Mouse (Mus musculus) neural tube, embryonic 15.5 days (tissue): Measurements from ENCODE around the gene Bmp10. TPM values are rescaled to one million over a fixed set of nuclear protein-coding genes. Genes with fewer than 3 reads are reported as not detected.
"Not testable (repeated sequence)": the region's sequence is repeated elsewhere in the genome, so short reads cannot be mapped to it uniquely, and the experiment has no call there.

ENCODE experiments used
- ATAC-seq: fragments of 200-750 bp; cut with Nextera tagmentation; 2 replicates; pipeline ENCODE4 v1.8.0; 2017; ENCODE audit warnings: mild to moderate bottlenecking, moderate TSS enrichment, moderate library complexity; ENCODE audit not compliant: low FRiP score
- H3K27ac ChIP-seq: fragments of 300-500 bp; sonication (generic); replicated peaks from 2 replicates; pipeline ENCODE4 v1.5.1; 2015; ENCODE audit warnings: mild to moderate bottlenecking, inconsistent platforms
- H3K27me3 ChIP-seq: fragments of 300-500 bp; sonication (generic); replicated peaks from 2 replicates; pipeline ENCODE4 v1.6.1; 2015; ENCODE audit warnings: inconsistent platforms
- H3K36me3 ChIP-seq: fragments of 300-500 bp; sonication (generic); 2 replicates; pipeline ENCODE4 v1.6.1; 2015; ENCODE audit warnings: inconsistent platforms
- H3K4me1 ChIP-seq: fragments of 300-500 bp; sonication (generic); 2 replicates; pipeline ENCODE4 v1.6.1; 2015; ENCODE audit warnings: inconsistent platforms
- H3K4me2 ChIP-seq: fragments of 300-500 bp; sonication (generic); 2 replicates; pipeline ENCODE4 v1.6.1; 2015; ENCODE audit warnings: inconsistent platforms, mild to moderate bottlenecking, moderate library complexity
- H3K4me3 ChIP-seq: fragments of 300-500 bp; sonication (generic); replicated peaks from 2 replicates; pipeline ENCODE4 v1.5.1; 2015; ENCODE audit warnings: mild to moderate bottlenecking, inconsistent platforms
- H3K9ac ChIP-seq: fragments of 300-500 bp; sonication (generic); replicated peaks from 2 replicates; pipeline ENCODE4 v1.6.1; 2015; ENCODE audit warnings: mild to moderate bottlenecking, inconsistent platforms
- H3K9me3 ChIP-seq: fragments of 300-500 bp; sonication (generic); replicated peaks from 2 replicates; pipeline ENCODE4 v1.6.1; 2016; ENCODE audit warnings: inconsistent platforms
- WGBS: fragments of 180-500 bp; shearing (Covaris S2); methylation state at CpG from one replicate; pipeline ENCODE4 v1.1.7; 2015; ENCODE audit warnings: mixed read lengths; 5-methylcytosine and 5-hydroxymethylcytosine counted together
- polyA plus RNA-seq: library from polyadenylated mRNA; unstranded; fragments of >200 nt; fragmentation: Nextera tagmentation; extraction: Ambion mirVana; gene quantifications from 2 replicates; pipeline ENCODE4 v1.2.1, GENCODE M21; 2015

The Bmp10 gene
- polyA plus RNA-seq, 1 experiment from 2014 or later, result not detected

DNA sequence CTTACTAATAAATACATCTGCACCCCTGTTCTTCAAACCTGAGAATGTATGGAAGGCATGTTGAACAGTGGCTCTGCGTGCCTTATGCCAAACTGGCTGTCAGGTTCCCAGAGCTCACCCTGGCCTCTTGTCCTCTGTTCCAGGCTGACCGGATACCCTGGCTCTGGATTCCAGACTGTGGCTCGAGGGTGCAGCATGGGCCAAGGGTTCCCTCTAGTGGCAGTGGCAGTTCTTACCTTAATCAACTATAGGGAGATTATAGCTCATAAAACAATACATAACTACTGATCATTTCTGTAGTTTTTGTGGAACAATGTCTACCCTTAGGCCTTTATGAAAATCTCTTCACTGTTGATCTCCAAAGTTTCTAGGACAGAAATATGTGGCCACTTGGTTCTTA, 22.2 kb downstream of the Bmp10 start:
- H3K27ac ChIP-seq, result no peak overlapping the region
- WGBS, result 78% methylated on average over 3 of the region's 3 CpGs
- H3K4me2 ChIP-seq, result no peak overlapping the region
- no peaks in the 10 kb centered on the region for H3K4me1 ChIP-seq
- no peaks in the 10 kb centered on the region for H3K36me3 ChIP-seq
- no peak overlapping the region for H3K9ac ChIP-seq
- no peak overlapping the region for H3K4me3 ChIP-seq
- H3K9me3 ChIP-seq, result no peaks in the 10 kb centered on the region
- no peak for ATAC-seq
- H3K27me3 ChIP-seq, result no peaks in the 10 kb centered on the region

DNA sequence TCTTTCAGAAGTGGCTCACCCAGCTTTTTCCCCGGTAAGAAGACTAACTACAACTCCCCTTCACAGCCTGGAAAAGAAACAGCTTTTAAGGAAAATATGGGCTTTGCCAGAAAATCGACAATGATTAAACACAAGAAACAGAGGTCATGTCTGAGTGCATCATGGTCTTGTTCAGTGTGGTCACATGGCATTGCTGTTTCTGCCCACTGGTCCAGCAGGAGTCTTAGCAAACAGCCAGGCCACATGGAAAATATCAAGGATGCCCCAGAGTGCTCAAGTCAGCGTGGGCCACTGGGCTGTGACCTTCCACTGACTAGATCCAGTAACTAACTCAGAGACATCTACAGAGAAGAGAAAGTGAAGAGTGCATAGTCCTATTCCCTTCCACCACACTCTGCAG, 23.0 kb downstream of the Bmp10 start:
- H3K4me3 ChIP-seq, result no peak overlapping the region
- no peak overlapping the region for H3K27ac ChIP-seq
- no peak for ATAC-seq
- H3K36me3 ChIP-seq, result no peaks in the 10 kb centered on the region
- no peaks in the 10 kb centered on the region for H3K4me1 ChIP-seq
- no peaks in the 10 kb centered on the region for H3K27me3 ChIP-seq
- H3K9me3 ChIP-seq, result no peaks in the 10 kb centered on the region
- H3K9ac ChIP-seq, result no peak overlapping the region
- H3K4me2 ChIP-seq, result no peak overlapping the region
- 79% methylated on average over 3 of the region's 3 CpGs for WGBS

DNA sequence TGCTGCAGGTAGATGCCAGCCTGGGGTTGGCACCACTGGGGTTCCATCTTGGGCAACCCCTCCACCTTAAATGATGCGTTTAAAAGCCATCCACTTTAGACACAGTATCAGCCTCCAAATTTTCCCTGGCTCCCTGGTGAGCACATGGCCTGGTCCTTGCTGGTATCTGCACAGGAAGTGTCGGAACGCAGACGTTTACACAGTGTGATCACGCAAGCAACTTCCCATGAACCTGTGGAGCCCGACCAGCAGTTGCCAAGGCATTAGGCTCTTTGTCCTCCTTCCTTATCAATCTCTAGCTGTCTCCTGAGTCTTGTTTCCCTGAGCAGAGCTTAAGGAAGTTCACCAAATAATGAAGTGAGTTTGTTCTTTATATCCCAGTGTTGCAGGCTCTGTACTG, 26.7 kb downstream of the Bmp10 start:
- WGBS, result 71% methylated on average over 6 of the region's 6 CpGs
- Histone ChIP-seq H3K36me3 (no peaks in the 10 kb centered on the region), H3K27me3 (no peaks in the 10 kb centered on the region), H3K4me1 (no peaks in the 10 kb centered on the region), H3K4me3 (no peak overlapping the region), H3K9me3 (no peaks in the 10 kb centered on the region), H3K27ac (no peak overlapping the region), H3K4me2 (no peak overlapping the region), H3K9ac (no peak overlapping the region)
- ATAC-seq, result no peak

DNA sequence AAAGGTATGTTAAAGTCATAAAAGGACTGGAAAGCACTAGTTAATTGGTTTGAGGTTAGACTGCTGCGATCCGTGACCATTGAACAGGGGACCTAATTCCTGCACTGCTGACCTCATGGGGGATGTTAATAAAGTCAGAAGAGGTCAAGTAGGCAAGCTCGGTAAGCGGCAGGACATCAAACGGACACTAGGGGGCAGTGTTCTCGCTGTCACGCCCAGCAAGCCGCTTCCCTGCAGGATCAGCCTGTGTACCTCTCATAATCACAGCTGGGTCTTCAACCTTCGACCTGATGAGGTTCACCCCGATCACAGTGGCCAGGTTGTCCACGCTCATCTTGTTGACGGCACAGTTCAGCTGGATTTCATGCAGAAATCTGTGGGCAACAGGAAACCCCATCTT, 37.4 kb downstream of the Bmp10 start:
- WGBS, result 10% methylated on average over 12 of the region's 12 CpGs
- H3K4me3 ChIP-seq, result peak overlapping the region; percentile 14; the same call in 1 of the 2 replicates
- H3K9me3 ChIP-seq, result no peaks in the 10 kb centered on the region
- peak overlapping the region; percentile 46 for H3K4me2 ChIP-seq
- no peaks in the 10 kb centered on the region for H3K27me3 ChIP-seq
- ATAC-seq, result no peak
- no peak overlapping the region for H3K27ac ChIP-seq
- H3K9ac ChIP-seq, result no peak overlapping the region
- H3K4me1 ChIP-seq, result 0 out of 2 replicates have a peak, but pooled peaks cover 5% of the 10 kb centered on the region
- no peaks in the 10 kb centered on the region for H3K36me3 ChIP-seq

DNA sequence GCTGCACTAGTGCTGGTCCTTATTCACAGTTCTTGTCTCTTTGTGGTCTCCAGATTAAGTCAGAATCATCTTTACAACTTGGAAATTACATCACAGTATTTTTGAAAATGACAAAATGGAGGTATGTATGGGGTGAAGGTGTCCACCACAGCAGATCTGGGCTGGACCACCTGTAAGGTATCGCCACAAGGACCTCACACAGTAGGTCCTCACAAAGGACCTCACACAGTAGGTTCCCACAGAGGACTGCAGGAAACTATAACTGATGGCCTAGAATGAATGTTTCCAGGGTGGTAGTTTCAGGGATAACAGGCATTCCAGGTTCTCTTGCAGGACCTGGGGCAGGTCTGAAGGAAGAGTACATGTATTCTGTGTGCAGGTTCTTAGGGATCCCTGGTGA, 38.6 kb downstream of the Bmp10 start:
- WGBS, result 100% methylated on average over 1 of the region's 1 CpGs

DNA sequence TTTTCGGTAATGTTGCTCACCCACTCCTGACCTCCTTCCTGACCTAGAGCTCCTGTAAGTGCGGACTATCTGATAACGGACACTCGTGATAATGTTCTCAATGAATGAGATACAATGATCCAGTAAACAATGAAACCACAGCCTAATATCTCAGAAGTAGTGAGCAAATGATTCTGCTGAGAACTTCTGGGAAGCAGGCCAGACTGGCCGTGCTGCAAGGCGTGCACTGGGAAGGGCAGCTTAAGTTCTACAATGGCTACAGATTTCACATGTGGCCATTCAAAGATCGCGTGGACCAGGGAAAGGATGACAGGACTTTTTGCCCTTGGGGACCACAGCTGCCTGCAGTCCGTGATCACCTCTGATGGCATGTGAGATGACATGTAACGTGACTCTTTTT, 39.6 kb downstream of the Bmp10 start:
- no peak overlapping the region for H3K4me3 ChIP-seq
- no peak for ATAC-seq

More for the DNA sequence above, 38.6 kb downstream of the Bmp10 start:
- Histone ChIP-seq H3K4me1 (0 out of 2 replicates have a peak, but pooled peaks cover 5% of the 10 kb centered on the region), H3K36me3 (no peaks in the 10 kb centered on the region), H3K4me3 (no peak overlapping the region), H3K9ac (no peak overlapping the region), H3K9me3 (no peaks in the 10 kb centered on the region), H3K4me2 (no peak overlapping the region), H3K27me3 (no peaks in the 10 kb centered on the region), H3K27ac (no peak overlapping the region)
- no peak for ATAC-seq

DNA sequence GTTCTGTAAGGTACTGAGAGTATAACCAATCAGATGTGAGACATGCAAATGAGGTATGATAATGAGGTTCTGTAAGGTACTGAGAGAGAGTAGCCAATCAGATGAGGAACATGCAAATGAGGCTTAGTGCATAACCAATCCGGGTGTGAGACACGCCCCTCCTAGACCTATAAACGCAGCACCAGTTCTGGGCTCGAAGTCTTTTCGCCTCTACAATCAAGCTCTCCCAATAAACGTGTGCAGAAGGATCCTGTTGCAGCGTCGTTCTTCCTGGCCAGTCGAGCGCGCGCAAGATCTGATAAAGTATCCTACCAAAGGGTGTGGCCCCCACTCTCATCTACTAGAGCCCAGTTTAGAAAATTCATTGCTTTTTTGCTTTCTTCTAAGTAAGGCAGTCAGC, 41.3 kb downstream of the Bmp10 start:
- H3K27ac ChIP-seq, H3K9ac ChIP-seq, H3K4me3 ChIP-seq, ATAC-seq, H3K9me3 ChIP-seq, H3K27me3 ChIP-seq, H3K36me3 ChIP-seq, H3K4me2 ChIP-seq, H3K4me1 ChIP-seq: not testable (repeated sequence)
- 92% methylated on average over 12 of the region's 12 CpGs for WGBS

More for the DNA sequence above, 39.6 kb downstream of the Bmp10 start:
- H3K36me3 ChIP-seq, result no peaks in the 10 kb centered on the region
- 0 out of 2 replicates have a peak, but pooled peaks cover 5% of the 10 kb centered on the region for H3K4me1 ChIP-seq
- WGBS, result 93% methylated on average over 10 of the region's 10 CpGs
- no peak overlapping the region for H3K9ac ChIP-seq
- no peak overlapping the region for H3K4me2 ChIP-seq
- no peaks in the 10 kb centered on the region for H3K27me3 ChIP-seq
- H3K9me3 ChIP-seq, result no peaks in the 10 kb centered on the region
- H3K27ac ChIP-seq, result no peak overlapping the region

DNA sequence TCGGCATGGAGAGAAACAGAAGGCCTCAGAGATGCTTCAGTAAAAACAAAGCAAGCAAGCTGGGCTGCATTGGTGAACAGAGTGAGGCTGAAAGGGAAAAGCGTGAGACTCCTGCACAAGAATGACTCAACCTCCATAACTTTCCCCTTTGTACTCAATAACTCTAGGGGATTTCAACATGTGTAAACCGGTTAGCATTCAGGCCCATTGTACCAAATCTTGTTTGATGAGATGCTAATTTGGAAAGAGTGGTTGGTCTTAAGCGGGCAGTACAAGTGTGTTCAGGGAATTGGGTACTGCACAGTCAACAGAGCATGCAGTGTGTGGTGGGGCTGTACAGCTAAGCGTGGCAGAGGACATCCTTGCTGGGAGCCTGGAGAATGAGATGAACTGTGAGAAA, 46.4 kb downstream of the Bmp10 start:
- ATAC-seq, result no peak
- H3K36me3 ChIP-seq, result no peaks in the 10 kb centered on the region
- 76% methylated on average over 5 of the region's 5 CpGs for WGBS

DNA sequence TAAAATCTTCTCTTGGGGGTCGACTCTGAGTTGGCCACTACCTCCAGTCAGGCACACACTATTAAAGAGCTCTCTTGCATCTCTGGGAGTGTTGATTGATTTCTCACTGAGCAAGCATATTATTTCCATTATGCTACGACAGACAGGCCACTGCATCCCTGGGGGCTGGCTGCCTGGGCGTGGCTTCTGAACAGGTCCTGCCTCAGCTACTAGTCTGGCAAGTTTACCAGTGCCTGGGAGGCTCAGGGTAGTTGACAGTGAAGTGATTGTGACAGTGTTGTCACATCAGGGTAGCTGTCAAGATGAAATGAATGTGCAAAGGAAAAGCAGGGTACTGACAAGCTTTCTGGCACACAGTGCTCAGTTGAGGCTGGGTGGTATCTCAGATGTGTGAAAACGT, 50.1 kb downstream of the Bmp10 start:
- 53% methylated on average over 4 of the region's 4 CpGs for WGBS
- no peak for ATAC-seq
- no peak overlapping the region for H3K27ac ChIP-seq
- H3K36me3 ChIP-seq, result no peaks in the 10 kb centered on the region
- H3K4me2 ChIP-seq, result no peak overlapping the region
- H3K4me1 ChIP-seq, result peaks cover 13% of the 10 kb centered on the region
- no peak overlapping the region for H3K4me3 ChIP-seq
- H3K27me3 ChIP-seq, result no peaks in the 10 kb centered on the region
- no peak overlapping the region for H3K9ac ChIP-seq
- no peaks in the 10 kb centered on the region for H3K9me3 ChIP-seq

More for the DNA sequence above, 46.4 kb downstream of the Bmp10 start:
- Histone ChIP-seq H3K4me2 (no peak overlapping the region), H3K9me3 (no peaks in the 10 kb centered on the region), H3K9ac (no peak overlapping the region), H3K4me3 (no peak overlapping the region), H3K4me1 (peaks cover 3% of the 10 kb centered on the region; the same call in 1 of the 2 replicates), H3K27me3 (no peaks in the 10 kb centered on the region), H3K27ac (no peak overlapping the region)

DNA sequence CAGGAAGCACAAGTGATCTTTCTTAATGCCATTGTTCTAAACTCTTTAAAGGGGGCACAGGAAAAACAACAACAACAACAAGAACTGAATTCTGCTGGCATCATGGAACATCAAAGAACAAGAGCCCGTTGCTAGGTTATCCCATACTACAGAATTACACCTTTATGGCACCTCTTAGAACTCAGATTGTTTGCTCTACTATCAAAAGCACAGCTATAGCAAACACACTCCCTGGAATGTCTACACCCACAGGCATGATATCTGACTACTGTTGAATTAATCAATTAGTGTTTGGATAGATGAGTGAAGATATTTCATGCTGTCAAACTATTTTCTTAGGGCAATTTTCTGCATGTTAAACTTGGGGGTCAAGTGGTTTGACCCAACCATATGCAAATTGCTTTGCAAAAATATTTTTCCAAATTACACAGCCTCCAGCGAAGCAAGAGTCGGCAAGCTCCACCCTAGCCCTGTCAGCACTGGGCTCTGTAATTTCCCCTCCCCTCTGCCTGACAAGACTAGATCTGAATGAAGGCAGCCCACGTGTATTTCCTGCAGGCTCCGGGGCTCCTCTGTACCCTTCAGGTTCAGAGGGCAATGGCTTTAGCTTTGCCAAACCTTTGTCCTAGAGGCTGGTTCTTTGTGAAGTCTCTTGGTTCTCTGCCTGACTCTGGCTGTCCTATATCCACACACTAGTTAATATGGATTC, 50.7 kb downstream of the Bmp10 start:
- H3K9me3 ChIP-seq, result no peaks in the 10 kb centered on the region
- WGBS, result 53% methylated on average over 5 of the region's 5 CpGs
- no peak overlapping the region for H3K27ac ChIP-seq
- no peak overlapping the region for H3K9ac ChIP-seq
- ATAC-seq, result no peak
- H3K36me3 ChIP-seq, result no peaks in the 10 kb centered on the region
- H3K4me2 ChIP-seq, result no peak overlapping the region
- H3K4me1 ChIP-seq, result peaks cover 14% of the 10 kb centered on the region
- no peaks in the 10 kb centered on the region for H3K27me3 ChIP-seq
- no peak overlapping the region for H3K4me3 ChIP-seq

DNA sequence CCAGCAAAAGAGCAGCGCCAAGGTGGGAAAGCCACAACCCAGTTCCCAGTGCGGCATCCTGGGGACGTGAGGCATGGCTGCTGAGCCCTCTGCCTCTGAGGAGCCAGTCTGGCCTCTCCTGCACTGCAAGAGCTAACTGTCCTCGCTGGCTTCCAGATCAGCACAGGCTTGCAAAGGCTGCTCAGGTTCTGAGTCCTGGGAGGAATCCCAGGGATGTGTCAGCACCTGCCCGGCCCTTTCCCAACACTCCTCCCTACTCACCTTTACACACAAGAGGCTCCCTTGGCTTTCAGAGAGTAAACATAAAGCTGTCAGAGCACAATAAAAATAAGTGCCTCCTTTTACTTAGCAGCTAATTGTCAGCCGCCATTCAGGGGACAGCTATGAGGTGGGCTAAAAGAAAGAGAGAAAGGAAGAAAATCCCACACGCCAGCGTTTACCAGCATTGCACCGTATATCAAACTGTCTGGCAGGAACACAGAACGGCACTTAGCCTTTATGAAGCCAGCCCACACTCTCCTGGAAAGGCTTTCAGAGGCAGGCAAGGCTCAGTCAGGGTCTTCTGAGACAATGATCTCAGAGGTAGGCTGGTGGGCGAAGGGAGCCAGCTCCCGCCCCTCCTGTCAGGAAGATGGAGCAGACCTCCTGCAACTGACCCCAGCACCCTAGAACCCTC, 54.6 kb downstream of the Bmp10 start:
- no peaks in the 10 kb centered on the region for H3K36me3 ChIP-seq
- peak overlapping the region; percentile 38; the same call in 1 of the 2 replicates for H3K27ac ChIP-seq
- no peak overlapping the region for H3K4me2 ChIP-seq
- H3K9ac ChIP-seq, result 0 out of 2 replicates have a peak overlapping the region, but pooled peaks have one; percentile 2
- WGBS, result 26% methylated on average over 12 of the region's 12 CpGs
- H3K4me3 ChIP-seq, result no peak overlapping the region
- no peaks in the 10 kb centered on the region for H3K9me3 ChIP-seq
- peaks cover 14% of the 10 kb centered on the region for H3K4me1 ChIP-seq
- no peaks in the 10 kb centered on the region for H3K27me3 ChIP-seq
- ATAC-seq, result peak; percentile 38; the same call in 1 of the 2 replicates

DNA sequence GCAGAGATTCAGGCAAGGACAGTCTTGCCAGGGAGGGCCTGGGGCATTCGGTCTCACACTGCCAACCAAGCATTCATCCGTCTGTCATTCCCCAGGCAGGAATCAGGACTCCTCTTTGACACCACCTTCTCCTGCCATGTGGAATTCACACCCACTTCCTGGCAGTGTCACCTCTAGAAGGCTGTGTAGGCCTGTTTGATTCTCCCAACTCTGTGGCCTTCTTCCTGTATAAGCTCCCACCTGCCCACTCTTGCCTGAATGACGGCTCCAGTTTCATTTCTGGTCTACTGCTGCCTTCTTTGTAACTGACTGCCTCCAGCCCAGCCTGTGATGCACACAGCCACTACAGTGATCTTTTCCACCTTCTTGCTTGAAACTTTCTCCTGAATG, 55.1 kb downstream of the Bmp10 start:
- H3K9me3 ChIP-seq, result no peaks in the 10 kb centered on the region
- H3K9ac ChIP-seq, result no peak overlapping the region
- no peak for ATAC-seq
- H3K27me3 ChIP-seq, result no peaks in the 10 kb centered on the region
- H3K36me3 ChIP-seq, result no peaks in the 10 kb centered on the region
- no peak overlapping the region for H3K4me3 ChIP-seq
- peaks cover 12% of the 10 kb centered on the region for H3K4me1 ChIP-seq
- 0 out of 2 replicates have a peak overlapping the region, but pooled peaks have one; percentile 18 for H3K27ac ChIP-seq
- 57% methylated on average over 3 of the region's 3 CpGs for WGBS
- H3K4me2 ChIP-seq, result no peak overlapping the region
